Mouse (Mus musculus): ENCODE results near the gene St3gal5. TPM values are rescaled to one million over a fixed set of nuclear protein-coding genes. Genes with fewer than 3 reads are reported as not detected.

St3gal5 gene
- total and polyA plus RNA-seq, 3 experiments: 4.0 to 21.4 (median 19.8) TPM

DNA sequence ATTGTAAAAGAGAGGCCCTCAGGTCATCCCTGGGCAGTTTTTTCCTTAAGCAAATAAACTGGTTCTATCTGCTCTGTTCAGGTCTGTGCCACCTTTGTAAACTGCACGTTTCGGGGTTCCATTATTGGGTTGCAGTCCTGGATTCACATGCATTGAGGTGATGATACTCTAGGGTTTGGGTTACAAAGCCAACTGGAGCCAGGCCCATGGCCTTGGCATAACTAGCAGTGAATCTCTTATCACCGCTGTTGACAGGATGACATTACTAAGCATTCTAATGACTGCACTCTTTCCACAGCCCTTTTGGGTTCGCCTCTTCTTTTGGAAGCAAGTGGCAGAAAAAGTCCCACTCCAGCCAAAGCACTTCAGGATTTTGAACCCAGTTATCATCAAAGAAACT lies 51.3 kb downstream of the St3gal5 start:
- dilution Hi-C loops (cut with MboI; ENCODE audit: extremely low pct_ligation_motif_present, extremely low pct_unique_long_range_greater_than_20kb, low sequenced_read_pairs) (no loop called here), in situ Hi-C loops (cut with MboI; ENCODE audit: low pct_ligation_motif_present, low pct_unique_long_range_greater_than_20kb, low sequenced_read_pairs) (no loop called here)
- Histone ChIP-seq H3K27ac (ENCODE audit: insufficient read depth, low read depth) (no peak overlapping the region), H3K4me3 (replicated peaks in 1 of 3; ENCODE audit: low read depth in 2 of 3, low read length in 2 of 3, poor library complexity in 1 of 3) (no peak overlapping the region), H3K79me2 (replicated peaks; ENCODE audit: control insufficient read depth, extremely low read depth, insufficient read depth, poor library complexity, severe bottlenecking) (no peaks in the 10 kb centered on the region), H3K4me2 (ENCODE audit: insufficient read depth, low read depth, poor library complexity, severe bottlenecking) (no peak overlapping the region), H3K27me3 (replicated peaks) (no peaks in the 10 kb centered on the region), H3K9ac (ENCODE audit: insufficient read depth, low read depth) (no peak overlapping the region), H3K36me3 (replicated peaks in 1 of 2; ENCODE audit: control insufficient read depth in 1 of 2, insufficient read depth in 1 of 2, low read length in 1 of 2) (peaks cover 49 to 66% of the 10 kb centered on the region in 2 experiments), H3K4me1 (ENCODE audit: control insufficient read depth in 1 of 2, insufficient read depth in 2 of 2) (peaks cover 3 to 10% of the 10 kb centered on the region in 2 experiments; a peak in 2 of 4 replicates), H3K9me3 (replicated peaks; ENCODE audit: low read length) (peaks cover 8% of the 10 kb centered on the region)
- no peak for DNase-seq (ENCODE audit: extremely low read depth)
- no peak for TF ChIP-seq USF1 (IDR thresholded peaks at IDR 0.05; ENCODE audit: low read depth, low read length)

DNA sequence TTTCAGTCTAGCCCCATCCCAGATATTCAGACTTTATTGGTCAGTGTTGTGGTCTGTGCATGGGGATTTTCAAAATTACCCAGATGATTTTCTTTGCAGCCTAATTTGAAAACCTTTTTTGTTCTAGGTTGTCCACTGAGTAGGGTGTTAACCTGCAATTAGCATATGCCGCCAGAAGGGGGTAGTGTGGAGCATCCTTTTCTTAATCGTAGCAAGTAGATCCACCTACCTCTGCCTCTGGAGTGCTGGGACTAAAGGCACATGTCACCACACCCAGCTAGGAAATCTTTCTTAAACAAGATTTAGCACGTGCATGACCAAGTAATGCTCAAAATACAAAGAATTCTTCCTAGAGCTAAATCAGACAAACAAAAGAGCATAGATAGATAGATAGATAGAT lies 52.4 kb downstream of the St3gal5 start:
- dilution Hi-C loops (cut with MboI; ENCODE audit: extremely low pct_ligation_motif_present, extremely low pct_unique_long_range_greater_than_20kb, low sequenced_read_pairs) (no loop called here), in situ Hi-C loops (cut with MboI; ENCODE audit: low pct_ligation_motif_present, low pct_unique_long_range_greater_than_20kb, low sequenced_read_pairs) (loop anchor here (5.0 kb wide), 1 partner anchor 42 kb away; no protein-coding TSS in a partner anchor)
- no peaks in the 10 kb centered on the region for H3K27me3 ChIP-seq (replicated peaks)
- peaks cover 8% of the 10 kb centered on the region for H3K9me3 ChIP-seq (replicated peaks; ENCODE audit: low read length)
- H3K4me1 ChIP-seq (ENCODE audit: control insufficient read depth in 1 of 2, insufficient read depth in 2 of 2): peaks cover 3 to 14% of the 10 kb centered on the region in 2 experiments; a peak in 2 of 4 replicates
- H3K36me3 ChIP-seq (replicated peaks in 1 of 2; ENCODE audit: control insufficient read depth in 1 of 2, insufficient read depth in 1 of 2, low read length in 1 of 2): peaks cover 48 to 62% of the 10 kb centered on the region in 2 experiments
- DNase-seq (ENCODE audit: extremely low read depth): no peak
- no peak overlapping the region for H3K4me2 ChIP-seq (ENCODE audit: insufficient read depth, low read depth, poor library complexity, severe bottlenecking)
- H3K79me2 ChIP-seq (replicated peaks; ENCODE audit: control insufficient read depth, extremely low read depth, insufficient read depth, poor library complexity, severe bottlenecking): no peaks in the 10 kb centered on the region
- no peak overlapping the region for H3K27ac ChIP-seq (ENCODE audit: insufficient read depth, low read depth)
- no peak overlapping the region for H3K9ac ChIP-seq (ENCODE audit: insufficient read depth, low read depth)
- TF ChIP-seq ZNF384 (IDR thresholded peaks at IDR 0.05; ENCODE audit: low read depth, low read length): no peak
- TF ChIP-seq CHD2 (IDR thresholded peaks at IDR 0.05; ENCODE audit: low read length): no peak
- no peak for TF ChIP-seq TCF12 (IDR thresholded peaks at IDR 0.05; ENCODE audit: low read depth, low read length)
- TF ChIP-seq BHLHE40 (IDR thresholded peaks at IDR 0.05; ENCODE audit: low read depth, low read length): no peak
- TF ChIP-seq CTCF (conservative IDR thresholded peaks at IDR 0.05 in 1 of 2, IDR thresholded peaks at IDR 0.05 in 1 of 2; ENCODE audit: low read depth in 2 of 2, low read length in 2 of 2): peak in 1 of 2 experiments; percentile 30; a peak in 1 of 4 replicates
- no peak for TF ChIP-seq USF1 (IDR thresholded peaks at IDR 0.05; ENCODE audit: low read depth, low read length)
- no peak for TF ChIP-seq ETS1 (conservative IDR thresholded peaks at IDR 0.05; ENCODE audit: low read depth, low read length)
- no peak for TF ChIP-seq ZC3H11A (IDR thresholded peaks at IDR 0.05; ENCODE audit: low read depth, low read length)
- H3K4me3 ChIP-seq (replicated peaks in 1 of 3; ENCODE audit: low read depth in 2 of 3, low read length in 2 of 3, poor library complexity in 1 of 3): no peak overlapping the region

DNA sequence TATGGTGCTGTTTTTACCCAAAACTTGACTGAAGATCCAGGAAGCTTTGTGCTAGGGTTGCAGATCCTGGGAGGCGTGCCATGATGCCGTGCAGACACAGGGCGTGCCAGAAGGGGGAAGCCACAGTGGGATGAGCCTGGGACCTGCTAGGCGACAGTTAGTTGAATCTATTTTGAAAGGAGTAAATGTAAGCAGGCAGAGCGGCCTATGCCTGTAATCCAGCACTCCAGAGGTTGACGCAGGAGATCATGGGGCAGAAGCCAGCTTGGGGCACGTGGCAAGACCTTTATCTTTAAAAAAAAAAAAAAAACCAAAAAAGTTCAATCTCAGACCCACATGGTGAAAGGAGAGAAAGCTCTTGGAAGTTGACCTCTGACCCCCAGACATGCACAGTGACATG lies 55.3 kb downstream of the St3gal5 start:
- dilution Hi-C loops (cut with MboI; ENCODE audit: extremely low pct_ligation_motif_present, extremely low pct_unique_long_range_greater_than_20kb, low sequenced_read_pairs) (no loop called here), in situ Hi-C loops (cut with MboI; ENCODE audit: low pct_ligation_motif_present, low pct_unique_long_range_greater_than_20kb, low sequenced_read_pairs) (loop anchor here (5.0 kb wide), 1 partner anchor 45 kb away; no protein-coding TSS in a partner anchor)
- Histone ChIP-seq H3K79me2 (replicated peaks; ENCODE audit: control insufficient read depth, extremely low read depth, insufficient read depth, poor library complexity, severe bottlenecking) (no peaks in the 10 kb centered on the region), H3K4me3 (replicated peaks in 1 of 3; ENCODE audit: low read depth in 2 of 3, low read length in 2 of 3, poor library complexity in 1 of 3) (no peak overlapping the region), H3K4me1 (ENCODE audit: control insufficient read depth in 1 of 2, insufficient read depth in 2 of 2) (peaks cover 8 to 27% of the 10 kb centered on the region in 2 experiments), H3K9ac (ENCODE audit: insufficient read depth, low read depth) (no peak overlapping the region), H3K36me3 (replicated peaks in 1 of 2; ENCODE audit: control insufficient read depth in 1 of 2, insufficient read depth in 1 of 2, low read length in 1 of 2) (peaks cover 35 to 54% of the 10 kb centered on the region in 2 experiments), H3K27me3 (replicated peaks) (no peaks in the 10 kb centered on the region), H3K9me3 (replicated peaks; ENCODE audit: low read length) (peaks cover 8% of the 10 kb centered on the region), H3K4me2 (ENCODE audit: insufficient read depth, low read depth, poor library complexity, severe bottlenecking) (no peak overlapping the region), H3K27ac (ENCODE audit: insufficient read depth, low read depth) (no peak overlapping the region)
- TF ChIP-seq NRF1 (IDR thresholded peaks at IDR 0.05; ENCODE audit: low read depth, low read length): no peak
- no peak for TF ChIP-seq CTCF (conservative IDR thresholded peaks at IDR 0.05 in 1 of 2, IDR thresholded peaks at IDR 0.05 in 1 of 2; ENCODE audit: low read depth in 2 of 2, low read length in 2 of 2)
- no peak for TF ChIP-seq CHD1 (IDR thresholded peaks at IDR 0.05; ENCODE audit: low read depth, low read length)
- no peak for TF ChIP-seq USF2 (conservative IDR thresholded peaks at IDR 0.05; ENCODE audit: low read depth, low read length)
- no peak for TF ChIP-seq RAD21 (IDR thresholded peaks at IDR 0.05; ENCODE audit: low read depth, low read length)
- TF ChIP-seq E2F4 (IDR thresholded peaks at IDR 0.05; ENCODE audit: insufficient replicate concordance, low read depth, low read length): no peak
- no peak for TF ChIP-seq EP300 (IDR thresholded peaks at IDR 0.05; ENCODE audit: low read length)
- no peak for TF ChIP-seq JUND (conservative IDR thresholded peaks at IDR 0.05; ENCODE audit: low read depth, low read length)
- no peak for TF ChIP-seq ETS1 (conservative IDR thresholded peaks at IDR 0.05; ENCODE audit: low read depth, low read length)
- TF ChIP-seq UBTF (IDR thresholded peaks at IDR 0.05; ENCODE audit: low read depth, low read length): no peak
- DNase-seq (ENCODE audit: extremely low read depth): no peak
